Mouse (Mus musculus) lung, postnatal 0 days (tissue): ENCODE data around the gene Nup214. TPM values are rescaled to one million over a fixed set of nuclear protein-coding genes. Genes with fewer than 3 reads are reported as not detected.

ENCODE experiments used
- ATAC-seq: fragments of 200-750 bp; cut with Nextera tagmentation; 2 replicates; pipeline ENCODE4 v1.8.0; 2017; ENCODE audit warnings: moderate library complexity
- DNase-seq: peaks from one replicate; pipeline ENCODE4 v3.0.0-alpha.2; 2016; ENCODE audit warnings: low spot score
- H3K27ac ChIP-seq: fragments of 300-500 bp; sonication (generic); 2 replicates; pipeline ENCODE4 v1.5.1; 2014; ENCODE audit warnings: antibody characterized with exemption, mild to moderate bottlenecking, low read length, mixed read lengths
- H3K27me3 ChIP-seq: fragments of 300-500 bp; sonication (generic); replicated peaks from 2 replicates; pipeline ENCODE4 v1.6.1; 2014; ENCODE audit warnings: low read length, mixed read lengths; ENCODE audit not compliant: insufficient read depth
- H3K36me3 ChIP-seq: fragments of 300-500 bp; sonication (generic); 2 replicates; pipeline ENCODE4 v1.6.1; 2014; ENCODE audit warnings: low read length, mixed read lengths; ENCODE audit not compliant: insufficient read depth
- H3K4me1 ChIP-seq: fragments of 300-500 bp; sonication (generic); 2 replicates; pipeline ENCODE4 v1.6.1; 2014; ENCODE audit warnings: antibody characterized with exemption, low read depth, low read length, mixed read lengths; ENCODE audit not compliant: insufficient read depth
- H3K4me2 ChIP-seq: fragments of 300-500 bp; sonication (generic); replicated peaks from 2 replicates; pipeline ENCODE4 v1.6.1; 2014; ENCODE audit warnings: low read depth, mild to moderate bottlenecking, low read length, moderate library complexity, mixed read lengths
- H3K4me3 ChIP-seq: fragments of 300-500 bp; sonication (generic); 2 replicates; pipeline ENCODE4 v1.5.1; 2014; ENCODE audit warnings: low read depth, low read length
- H3K9ac ChIP-seq: fragments of 300-500 bp; sonication (generic); replicated peaks from 2 replicates; pipeline ENCODE4 v1.6.1; 2014; ENCODE audit warnings: low read depth, mild to moderate bottlenecking
- H3K9me3 ChIP-seq: fragments of 300-500 bp; sonication (generic); 2 replicates; pipeline ENCODE4 v1.6.1; 2016; ENCODE audit warnings: low read length, mixed read lengths
- CTCF ChIP-seq: IDR thresholded peaks from 2 replicates; pipeline ENCODE4 v1.5.1; 2016; ENCODE audit warnings: antibody characterized with exemption, mild to moderate bottlenecking
- EP300 ChIP-seq: IDR thresholded peaks from 2 replicates; pipeline ENCODE4 v1.6.1; 2016; ENCODE audit warnings: antibody characterized with exemption, mild to moderate bottlenecking, control low read depth
- WGBS: fragments of 180-500 bp; shearing (Covaris S2); extraction: QIAGEN DNeasy Blood & Tissue Kit; methylation state at CpG from one replicate; pipeline ENCODE4 v1.1.7; 2014; 5-methylcytosine and 5-hydroxymethylcytosine counted together
- polyA plus RNA-seq: library from polyadenylated mRNA; unstranded; fragments of >200 nt; fragmentation: Nextera tagmentation; extraction: Ambion mirVana; gene quantifications from 2 replicates; pipeline ENCODE4 v1.2.1, GENCODE M21; 2015

The Nup214 gene
- polyA plus RNA-seq, 1 experiment from 2014 or later: 57.1 TPM

GRCm38 (mm10) chr2:31961791-31962222 is 12.4 kb upstream of the Nup214 start:
- no peak overlapping the region for H3K27ac ChIP-seq
- no peak for DNase-seq
- H3K9me3 ChIP-seq: no peaks in the 10 kb centered on the region
- no peaks in the 10 kb centered on the region for H3K36me3 ChIP-seq
- H3K4me2 ChIP-seq: no peak overlapping the region
- no peak overlapping the region for H3K4me3 ChIP-seq
- H3K9ac ChIP-seq: no peak overlapping the region
- 67% methylated on average over 4 of the region's 4 CpGs for WGBS
- ATAC-seq: no peak
- H3K4me1 ChIP-seq: no peaks in the 10 kb centered on the region
- no peak for TF ChIP-seq EP300
- TF ChIP-seq CTCF: no peak
- H3K27me3 ChIP-seq: no peaks in the 10 kb centered on the region

DNA sequence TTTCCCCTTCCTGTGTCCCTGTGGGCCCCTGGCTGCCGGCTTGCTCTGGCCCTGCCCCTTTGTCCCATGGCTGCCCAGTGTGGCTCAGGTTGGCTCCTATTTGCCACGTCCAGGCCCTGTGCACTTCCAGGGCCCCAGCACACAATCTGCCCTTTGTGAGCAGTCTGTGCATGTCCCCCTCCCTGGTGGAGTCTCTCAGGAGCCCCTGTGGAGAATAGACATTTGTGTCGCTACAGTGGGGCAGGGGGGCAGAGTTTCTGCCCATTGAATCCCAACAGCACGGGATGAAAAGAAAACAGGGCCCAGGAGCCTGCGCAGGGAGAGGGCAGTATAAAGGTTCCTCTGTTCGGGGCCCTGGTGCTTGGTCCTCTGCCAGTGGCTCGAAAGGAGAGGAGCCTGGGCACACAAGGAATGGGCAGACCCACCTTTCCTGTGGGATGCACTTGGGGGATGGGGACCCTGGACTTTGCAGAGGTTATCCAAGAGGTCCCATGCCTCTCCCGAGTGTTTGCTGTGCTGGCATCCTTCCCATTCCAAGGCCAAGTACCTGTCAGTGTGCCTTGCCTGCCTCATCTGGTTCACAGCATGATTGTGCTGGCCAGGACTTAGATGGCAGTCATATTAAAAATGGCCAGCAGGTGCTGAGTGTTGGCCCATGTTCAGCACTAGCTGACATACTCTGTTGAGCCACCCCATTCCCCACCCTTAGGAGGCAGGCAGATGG is 11.6 kb upstream of the Nup214 start:
- H3K4me3 ChIP-seq: no peak overlapping the region
- H3K27me3 ChIP-seq: no peaks in the 10 kb centered on the region
- WGBS: 44% methylated on average over 8 of the region's 8 CpGs
- peak overlapping the region; percentile 64; the same call in 1 of the 2 replicates for H3K27ac ChIP-seq
- H3K9me3 ChIP-seq: no peaks in the 10 kb centered on the region
- no peaks in the 10 kb centered on the region for H3K36me3 ChIP-seq
- no peak overlapping the region for H3K4me2 ChIP-seq
- H3K4me1 ChIP-seq: no peaks in the 10 kb centered on the region
- ATAC-seq (peak; percentile 77), DNase-seq (peak; percentile 78)
- peak; percentile 54 for TF ChIP-seq CTCF
- no peak for TF ChIP-seq EP300
- H3K9ac ChIP-seq: no peak overlapping the region

- Histone ChIP-seq H3K9ac (no peak overlapping the region), H3K36me3 (no peaks in the 10 kb centered on the region), H3K27me3 (no peaks in the 10 kb centered on the region), H3K4me2 (no peak overlapping the region), H3K4me1 (no peaks in the 10 kb centered on the region), H3K4me3 (no peak overlapping the region), H3K27ac (peak overlapping the region; percentile 64; the same call in 1 of the 2 replicates), H3K9me3 (no peaks in the 10 kb centered on the region)
- WGBS: 69% methylated on average over 7 of the region's 7 CpGs
- DNase-seq (peak; percentile 63), ATAC-seq (peak; percentile 81)
- no peak for TF ChIP-seq EP300
Observed at GRCm38 (mm10) chr2:31963491-31963890, 10.7 kb upstream of the Nup214 start.

- DNase-seq (no peak), ATAC-seq (no peak)
- H3K9me3 ChIP-seq: no peaks in the 10 kb centered on the region
- H3K36me3 ChIP-seq: no peaks in the 10 kb centered on the region
- no peaks in the 10 kb centered on the region for H3K27me3 ChIP-seq
- no peak overlapping the region for H3K9ac ChIP-seq
- 73% methylated on average over 3 of the region's 3 CpGs for WGBS
- no peak overlapping the region for H3K27ac ChIP-seq
- no peak overlapping the region for H3K4me3 ChIP-seq
- H3K4me2 ChIP-seq: no peak overlapping the region
- TF ChIP-seq EP300 (no peak), CTCF (no peak)
- H3K4me1 ChIP-seq: no peaks in the 10 kb centered on the region
Observed at GRCm38 (mm10) chr2:31964191-31964590, 10.0 kb upstream of the Nup214 start.

DNA sequence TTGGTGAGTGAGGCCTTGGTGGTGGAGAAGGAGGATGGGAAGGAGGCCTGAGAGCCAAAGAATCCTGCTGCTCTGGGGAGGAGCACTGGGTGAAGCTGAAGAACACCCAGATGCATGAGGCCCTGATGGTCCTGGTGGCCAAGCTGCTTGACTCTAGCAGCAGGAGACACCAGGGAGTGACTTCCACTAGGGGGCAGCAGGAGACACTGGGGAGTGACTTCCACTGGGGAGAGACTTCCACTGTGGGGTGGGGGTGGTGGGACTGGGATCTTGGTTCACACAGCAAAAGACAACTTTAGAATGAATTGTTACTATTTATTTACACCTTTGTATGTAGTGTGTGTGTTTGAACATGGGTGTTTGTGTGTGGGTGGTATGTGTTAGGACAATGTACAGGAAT is 9.1 kb upstream of the Nup214 start:
- no peak for ATAC-seq
- H3K27ac ChIP-seq: no peak overlapping the region
- no peaks in the 10 kb centered on the region for H3K36me3 ChIP-seq
- no peak overlapping the region for H3K4me3 ChIP-seq
- no peaks in the 10 kb centered on the region for H3K9me3 ChIP-seq
- H3K27me3 ChIP-seq: no peaks in the 10 kb centered on the region
- TF ChIP-seq CTCF (peak; percentile 73), EP300 (no peak)
- H3K4me1 ChIP-seq: no peaks in the 10 kb centered on the region
- no peak overlapping the region for H3K9ac ChIP-seq
- H3K4me2 ChIP-seq: no peak overlapping the region
- DNase-seq: peak; percentile 31

DNA sequence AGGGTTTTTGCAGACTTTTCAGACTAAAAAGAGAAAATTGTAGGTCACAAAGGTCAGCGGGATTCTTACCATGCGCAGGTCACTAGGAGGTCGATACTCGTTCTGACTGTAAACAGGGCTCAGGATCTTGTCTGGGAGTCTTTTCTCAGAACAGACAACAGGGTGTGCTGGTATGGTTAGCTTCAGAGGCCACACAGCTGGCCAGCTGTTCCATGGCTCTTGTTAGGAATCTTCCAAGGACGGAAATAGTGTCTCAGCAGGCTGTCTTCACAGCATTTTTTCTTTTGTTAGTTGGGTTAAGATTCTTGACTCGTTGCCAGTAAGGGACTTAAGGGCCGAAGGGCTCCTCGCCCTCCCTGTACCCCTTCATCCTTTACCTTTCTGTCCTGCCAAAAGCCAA is 7.4 kb upstream of the Nup214 start:
- Histone ChIP-seq H3K4me3 (no peak overlapping the region), H3K9ac (no peak overlapping the region), H3K9me3 (no peaks in the 10 kb centered on the region), H3K4me1 (no peaks in the 10 kb centered on the region), H3K27ac (no peak overlapping the region), H3K36me3 (no peaks in the 10 kb centered on the region), H3K4me2 (no peak overlapping the region), H3K27me3 (no peaks in the 10 kb centered on the region)
- no peak for DNase-seq
- WGBS: 76% methylated on average over 8 of the region's 8 CpGs
- no peak for TF ChIP-seq CTCF
- TF ChIP-seq EP300: no peak
- ATAC-seq: no peak
